Mouse (Mus musculus): ENCODE data around the gene Nxpe3.

DNA sequence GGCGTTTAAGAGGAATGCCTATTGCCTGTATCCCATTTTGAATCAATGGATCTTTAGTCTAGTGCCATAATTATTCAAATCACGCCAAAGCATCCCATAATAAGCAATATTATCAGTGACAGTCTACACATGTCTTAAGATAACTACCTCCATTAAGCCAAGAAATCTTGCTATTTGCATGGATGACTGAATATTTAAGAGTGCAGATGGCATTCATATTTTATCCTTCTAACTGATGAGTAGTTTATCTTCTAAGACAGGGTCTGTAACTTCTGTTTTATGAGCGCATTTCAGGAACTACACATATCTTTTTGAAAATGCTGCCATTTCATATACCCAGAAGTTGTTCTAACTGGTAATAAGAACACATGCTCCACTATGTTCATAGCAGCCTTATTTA is 50.2 kb downstream of the Nxpe3 start:
- TF ChIP-seq POLR2A (IDR thresholded peaks at IDR 0.05; ENCODE audit: borderline replicate concordance, insufficient read depth, low read length) = no peak
- TF ChIP-seq CTCF (IDR thresholded peaks at IDR 0.05; ENCODE audit: borderline replicate concordance, insufficient read depth, low read depth, low read length) = no peak

All from cerebellum, adult 2 months (tissue).